In the genomic region with DNA sequence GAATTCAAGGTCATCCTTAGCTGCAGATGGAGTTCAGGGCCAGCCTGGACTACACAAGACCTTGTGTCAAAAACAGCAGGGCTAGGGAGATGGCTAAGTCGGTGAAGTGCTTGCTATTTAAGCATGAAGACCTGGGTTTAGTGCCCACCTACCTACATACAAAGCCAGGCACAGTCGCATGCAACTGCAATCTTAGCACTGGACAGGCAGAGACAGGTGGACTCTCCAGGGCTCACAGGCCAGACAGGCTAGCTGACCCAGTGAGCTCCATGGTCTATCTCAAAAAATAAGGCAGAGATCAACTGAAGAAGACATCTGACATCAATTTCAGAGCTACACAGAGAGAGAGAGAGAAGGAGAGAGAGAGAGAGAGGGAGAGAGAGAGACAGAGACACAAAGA, we compare ENCODE assay signal across 11 mouse cellular contexts. TPM values are rescaled to one million over a fixed set of nuclear protein-coding genes. Genes with fewer than 3 reads are reported as not detected.
DNase-seq lines count a peak whose midpoint lies in the region; ATAC-seq and TF ChIP-seq lines count a peak whose summit lies in the region.
"Had no signal": no experiment of that assay in that cellular context is flagged by ENCODE, and none has a peak within 500 bp of the region (broad histone marks: within the 10 kb centered on the region; RNA-seq: fewer than 3 reads in every experiment).

No protein-coding gene starts in this region.

- H3K9me3 ChIP-seq in midbrain, embryonic 13.5 days, result no peaks in the 10 kb centered on the region
- H3K9me3 ChIP-seq in midbrain, embryonic 11.5 days (ENCODE audit: control insufficient read depth, low read length), result no peaks in the 10 kb centered on the region
- H3K9me3 ChIP-seq in hindbrain, embryonic 12.5 days (replicated peaks), result no peaks in the 10 kb centered on the region
- H3K9me3 ChIP-seq: intestine, embryonic 15.5 days; lung, embryonic 15.5 days had no signal

- H3ac ChIP-seq in myocyte (ENCODE audit: control insufficient read depth, insufficient read length), result no peak overlapping the region

- no peaks in the 10 kb centered on the region for H3K27me3 ChIP-seq in midbrain, embryonic 13.5 days
- no peaks in the 10 kb centered on the region for H3K27me3 ChIP-seq in midbrain, embryonic 11.5 days (ENCODE audit: control insufficient read depth, insufficient read depth, low read length)
- H3K27me3 ChIP-seq in hindbrain, embryonic 12.5 days, result no peaks in the 10 kb centered on the region
- H3K27me3 ChIP-seq in myocyte (ENCODE audit: control insufficient read depth, insufficient read depth, insufficient read length), result no peaks in the 10 kb centered on the region
- H3K27me3 ChIP-seq in thymus, adult 2 months (ENCODE audit: control insufficient read depth, insufficient read depth, low read length), result peaks cover 7% of the 10 kb centered on the region; the same call in 1 of the 2 replicates
- H3K27me3 ChIP-seq: intestine, embryonic 15.5 days; lung, embryonic 15.5 days had no signal

- no peak for ATAC-seq in midbrain, embryonic 13.5 days
- no peak for ATAC-seq in midbrain, embryonic 11.5 days (ENCODE audit: low FRiP score)
- no peak for ATAC-seq in hindbrain, embryonic 12.5 days (ENCODE audit: low FRiP score)
- ATAC-seq: intestine, embryonic 15.5 days had no signal

- H3K4me2 ChIP-seq in midbrain, embryonic 13.5 days (replicated peaks), result peak overlapping the region; percentile 67
- H3K4me2 ChIP-seq in midbrain, embryonic 11.5 days, result no peak overlapping the region
- H3K4me2 ChIP-seq in hindbrain, embryonic 12.5 days (replicated peaks), result peak overlapping the region; percentile 82
- no peak overlapping the region for H3K4me2 ChIP-seq in myocyte (ENCODE audit: low read depth)

- H3K4me1 ChIP-seq in midbrain, embryonic 13.5 days (replicated peaks), result peaks cover 64% of the 10 kb centered on the region
- peaks cover 24% of the 10 kb centered on the region for H3K4me1 ChIP-seq in midbrain, embryonic 11.5 days (ENCODE audit: control insufficient read depth, insufficient read depth, low read length)
- peaks cover 60% of the 10 kb centered on the region for H3K4me1 ChIP-seq in hindbrain, embryonic 12.5 days
- no peaks in the 10 kb centered on the region; the same call in 1 of the 2 replicates for H3K4me1 ChIP-seq in thymus, adult 2 months (replicated peaks; ENCODE audit: control insufficient read depth, insufficient read depth, low read length)

- H3K36me3 ChIP-seq in midbrain, embryonic 13.5 days, result 0 out of 2 replicates have a peak, but pooled peaks cover 4% of the 10 kb centered on the region
- no peaks in the 10 kb centered on the region for H3K36me3 ChIP-seq in midbrain, embryonic 11.5 days (ENCODE audit: control insufficient read depth, insufficient read depth, low read length)
- 0 out of 2 replicates have a peak, but pooled peaks cover 3% of the 10 kb centered on the region for H3K36me3 ChIP-seq in hindbrain, embryonic 12.5 days
- no peaks in the 10 kb centered on the region for H3K36me3 ChIP-seq in myocyte (ENCODE audit: control insufficient read depth, insufficient read depth)
- H3K36me3 ChIP-seq in thymus, adult 2 months (ENCODE audit: control insufficient read depth, insufficient read depth, low read length), result no peaks in the 10 kb centered on the region
- H3K36me3 ChIP-seq: intestine, embryonic 15.5 days; lung, embryonic 15.5 days had no signal

- no peaks in the 10 kb centered on the region for H3K79me2 ChIP-seq in myocyte (ENCODE audit: control insufficient read depth, insufficient read depth)

- intact Hi-C loops in gastrocnemius, adult 2 months (cut with DNase I), result no loop called here

- no peak overlapping the region for H3K4me3 ChIP-seq in gastrocnemius, adult 2 months
- H3K4me3 ChIP-seq in midbrain, embryonic 13.5 days (replicated peaks), result peak overlapping the region; percentile 20; the same call in 1 of the 2 replicates
- no peak overlapping the region for H3K4me3 ChIP-seq in midbrain, embryonic 11.5 days (ENCODE audit: low read depth, low read length)
- no peak overlapping the region for H3K4me3 ChIP-seq in hindbrain, embryonic 12.5 days
- no peak overlapping the region for H3K4me3 ChIP-seq in myocyte
- H3K4me3 ChIP-seq in thymus, adult 2 months (ENCODE audit: control insufficient read depth, insufficient read depth, low read length), result no peak overlapping the region
- H3K4me3 ChIP-seq: intestine, embryonic 15.5 days; lung, embryonic 15.5 days had no signal

- WGBS in midbrain, embryonic 13.5 days, result 91% methylated on average over 2 of the region's 2 CpGs
- WGBS in midbrain, embryonic 11.5 days, result 92% methylated on average over 2 of the region's 2 CpGs
- WGBS in hindbrain, embryonic 12.5 days, result 87% methylated on average over 2 of the region's 2 CpGs
- WGBS in thymus, adult 2 months, result 87% methylated on average over 2 of the region's 2 CpGs

- DNase-seq in gastrocnemius, adult 2 months, result no peak
- DNase-seq in gastrocnemius, postnatal 10 days, result no peak
- no peak for DNase-seq in midbrain, embryonic 11.5 days (ENCODE audit: low spot score, missing footprints)
- DNase-seq in spleen, postnatal 10 days (ENCODE audit: low spot score in 2 of 2), result no peak
- no peak for DNase-seq in thymus, adult 2 months
- DNase-seq: thymus, postnatal 36 days had no signal

- no peak for TF ChIP-seq POLR2A in myocyte (IDR thresholded peaks at IDR 0.05; ENCODE audit: insufficient read length, low read depth)
- no peak for TF ChIP-seq POLR2A in thymus, adult 2 months (IDR thresholded peaks at IDR 0.05; ENCODE audit: control insufficient read depth, extremely low read depth, insufficient read depth, low read length, poor library complexity)

- TF ChIP-seq CTCF in gastrocnemius, adult 2 months (IDR thresholded peaks at IDR 0.05), result no peak
- TF ChIP-seq CTCF in thymus, adult 2 months (IDR thresholded peaks at IDR 0.05; ENCODE audit: borderline replicate concordance, control insufficient read depth, extremely low read depth, insufficient read depth, low read length, poor library complexity), result no peak

- peak overlapping the region; percentile 43; the same call in 1 of the 2 replicates for H3K9ac ChIP-seq in midbrain, embryonic 13.5 days (replicated peaks)
- no peak overlapping the region for H3K9ac ChIP-seq in midbrain, embryonic 11.5 days (ENCODE audit: low read length)
- H3K9ac ChIP-seq in hindbrain, embryonic 12.5 days, result no peak overlapping the region
- H3K9ac ChIP-seq: intestine, embryonic 15.5 days; lung, embryonic 15.5 days had no signal

- peak overlapping the region; percentile 75; the same call in 1 of the 2 replicates for H3K27ac ChIP-seq in gastrocnemius, adult 2 months
- peak overlapping the region; percentile 83 for H3K27ac ChIP-seq in midbrain, embryonic 13.5 days
- no peak overlapping the region for H3K27ac ChIP-seq in midbrain, embryonic 11.5 days (ENCODE audit: low read depth, low read length)
- peak overlapping the region; percentile 73 for H3K27ac ChIP-seq in hindbrain, embryonic 12.5 days
- no peak overlapping the region for H3K27ac ChIP-seq in thymus, adult 2 months (ENCODE audit: control insufficient read depth, insufficient read depth, low read length)
- H3K27ac ChIP-seq: intestine, embryonic 15.5 days had no signal

TF ChIP-seq in myocyte, 11 proteins besides CTCF, POLR2A, EP300 and RAD21 (continues in another document):
- TF ChIP-seq MYOD1 (IDR thresholded peaks at IDR 0.05; ENCODE audit: control insufficient read depth in 1 of 3, insufficient read length in 2 of 3, low read depth in 2 of 3), result peak in 2 of 3 experiments; percentile 65 to 79

RNA-seq across cellular contexts. Expression of gene Dixdc1, which starts 15.2 kb away (rescaled TPM):
- total RNA-seq in gastrocnemius, adult 2 months (2021), result 1 to 10 TPM; 2.6 to 4.7 TPM
- 1 to 10 TPM; 6.2 to 9.3 TPM for total RNA-seq in gastrocnemius, postnatal 10 days (2021)
- 33.4 and 36.6 TPM in 2 replicates for polyA plus RNA-seq in midbrain, embryonic 13.5 days (2015; fragmentation: Nextera tagmentation; extraction: Ambion mirVana)
- polyA plus RNA-seq in midbrain, embryonic 11.5 days (2014; fragmentation: Nextera tagmentation; extraction: Ambion mirVana), result 18.5 and 22.9 TPM in 2 replicates
- polyA plus RNA-seq in hindbrain, embryonic 12.5 days (2016; fragmentation: Nextera tagmentation; extraction: Ambion mirVana), result 33.7 and 35.2 TPM in 2 replicates
- polyA plus RNA-seq in myocyte (2012; fragmentation: generic; extraction: Trizol), result 1.1 TPM
- polyA plus RNA-seq in thymus, adult 2 months (2012; rRNA removed), result 0.37 and 0.77 TPM in 2 replicates

RNA-seq across cellular contexts. Expression of gene 2310030G06Rik, which starts 22.2 kb away (rescaled TPM):
- 1 to 10 TPM; 2.4 to 6.5 TPM for total RNA-seq in gastrocnemius, adult 2 months (2021)
- 1 to 10 TPM; 1.8 to 2.2 TPM for total RNA-seq in gastrocnemius, postnatal 10 days (2021)
- polyA plus RNA-seq in midbrain, embryonic 13.5 days (2015; fragmentation: Nextera tagmentation; extraction: Ambion mirVana), result 0.50 and 1.1 TPM in 2 replicates
- 0.88 and 1.2 TPM in 2 replicates for polyA plus RNA-seq in midbrain, embryonic 11.5 days (2014; fragmentation: Nextera tagmentation; extraction: Ambion mirVana)
- 2.5 TPM in 2 replicates for polyA plus RNA-seq in hindbrain, embryonic 12.5 days (2016; fragmentation: Nextera tagmentation; extraction: Ambion mirVana)
- 1.1 TPM for polyA plus RNA-seq in myocyte (2012; fragmentation: generic; extraction: Trizol)
- 1.6 and 3.6 TPM in 2 replicates for polyA plus RNA-seq in thymus, adult 2 months (2012; rRNA removed)

RNA-seq across cellular contexts. Expression of gene Cryab, which starts 27.0 kb away (rescaled TPM):
- total RNA-seq in gastrocnemius, adult 2 months (2021), result 1,000 to 10,000 TPM in 1 of 2 experiments, 100 to 1,000 TPM in 1; 885 to 2,545 TPM
- total RNA-seq in gastrocnemius, postnatal 10 days (2021), result 100 to 1,000 TPM; 667 to 687 TPM
- polyA plus RNA-seq in midbrain, embryonic 13.5 days (2015; fragmentation: Nextera tagmentation; extraction: Ambion mirVana), result 3.5 and 4.0 TPM in 2 replicates
- 5.3 and 6.1 TPM in 2 replicates for polyA plus RNA-seq in midbrain, embryonic 11.5 days (2014; fragmentation: Nextera tagmentation; extraction: Ambion mirVana)
- 11.9 and 20.7 TPM in 2 replicates for polyA plus RNA-seq in hindbrain, embryonic 12.5 days (2016; fragmentation: Nextera tagmentation; extraction: Ambion mirVana)
- polyA plus RNA-seq in myocyte (2012; fragmentation: generic; extraction: Trizol), result 915 TPM
- polyA plus RNA-seq in thymus, adult 2 months (2012; rRNA removed), result 29.7 and 146 TPM in 2 replicates

RNA-seq across cellular contexts. Expression of gene Hspb2, which starts 28.0 kb away (rescaled TPM):
- total RNA-seq in gastrocnemius, adult 2 months (2021), result 100 to 1,000 TPM; 123 to 143 TPM
- 100 to 1,000 TPM; 120 to 128 TPM for total RNA-seq in gastrocnemius, postnatal 10 days (2021)
- polyA plus RNA-seq in midbrain, embryonic 13.5 days (2015; fragmentation: Nextera tagmentation; extraction: Ambion mirVana), result 0.42 and 0.54 TPM in 2 replicates
- polyA plus RNA-seq in midbrain, embryonic 11.5 days (2014; fragmentation: Nextera tagmentation; extraction: Ambion mirVana), result 0.48 and 0.81 TPM in 2 replicates
- 1.7 and 6.9 TPM in 2 replicates for polyA plus RNA-seq in hindbrain, embryonic 12.5 days (2016; fragmentation: Nextera tagmentation; extraction: Ambion mirVana)
- 249 TPM for polyA plus RNA-seq in myocyte (2012; fragmentation: generic; extraction: Trizol)
- 3.8 and 16.7 TPM in 2 replicates for polyA plus RNA-seq in thymus, adult 2 months (2012; rRNA removed)

RNA-seq across cellular contexts. Expression of gene Fdxacb1, which starts 43.9 kb away (rescaled TPM):
- total RNA-seq in gastrocnemius, adult 2 months (2021), result 1 to 10 TPM; 3.4 to 3.9 TPM
- 1 to 10 TPM; 4.0 to 4.9 TPM for total RNA-seq in gastrocnemius, postnatal 10 days (2021)
- 11.5 and 14.3 TPM in 2 replicates for polyA plus RNA-seq in midbrain, embryonic 13.5 days (2015; fragmentation: Nextera tagmentation; extraction: Ambion mirVana)
- polyA plus RNA-seq in midbrain, embryonic 11.5 days (2014; fragmentation: Nextera tagmentation; extraction: Ambion mirVana), result 11.4 and 12.0 TPM in 2 replicates
- polyA plus RNA-seq in hindbrain, embryonic 12.5 days (2016; fragmentation: Nextera tagmentation; extraction: Ambion mirVana), result 11.6 and 12.5 TPM in 2 replicates
- polyA plus RNA-seq in myocyte (2012; fragmentation: generic; extraction: Trizol), result 3.6 TPM
- 4.5 and 4.7 TPM in 2 replicates for polyA plus RNA-seq in thymus, adult 2 months (2012; rRNA removed)

Comparison
In these comparisons a context has a peak if more than half of its experiments do, and no peak if none do; other contexts are left out.
1. H3K27ac ChIP-seq: peak in gastrocnemius, adult 2 months (single experiment), midbrain, embryonic 13.5 days (single experiment) and hindbrain, embryonic 12.5 days (single experiment); none in midbrain, embryonic 11.5 days (single experiment) and thymus, adult 2 months (single experiment).
2. H3K4me2 ChIP-seq: peak in midbrain, embryonic 13.5 days (single experiment) and hindbrain, embryonic 12.5 days (single experiment); none in midbrain, embryonic 11.5 days (single experiment) and myocyte (single experiment).